Mouse (Mus musculus): ENCODE measurements at regions not wholly inside any gene's neighbourhood (a gene's known extent, or its start where the extent isn't known, plus 50 kb on each side); places are given as distances from the start of the nearest gene placed in this dataset.

DNA sequence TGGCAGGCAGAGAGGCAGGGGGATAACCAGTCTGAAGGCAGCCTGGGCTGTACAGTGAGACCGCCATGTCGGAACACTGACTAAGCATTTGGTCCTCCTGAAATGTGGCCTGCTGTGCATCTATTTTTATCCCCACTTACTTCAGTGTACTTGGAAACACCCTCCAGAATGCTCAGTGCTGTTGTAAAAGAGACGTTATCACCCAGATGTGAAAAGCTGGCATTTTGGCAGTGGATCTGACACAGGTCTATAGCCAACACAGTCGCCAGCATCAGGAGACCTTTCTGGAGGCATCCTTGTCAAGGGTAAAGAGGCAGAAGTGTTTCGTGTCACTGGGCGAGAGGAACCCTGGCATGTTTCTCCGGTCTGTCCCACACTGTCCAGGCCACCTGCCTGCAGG is 122.1 kb upstream of the Slc35f3 start:
- no peaks in the 10 kb centered on the region for H3K36me3 ChIP-seq (ENCODE audit: control insufficient read depth, insufficient read depth, low read length)
- no peaks in the 10 kb centered on the region for H3K27me3 ChIP-seq (ENCODE audit: control insufficient read depth, insufficient read depth, low read length)
- H3K4me3 ChIP-seq (ENCODE audit: low read depth, low read length): no peak overlapping the region
- no peak overlapping the region for H3K27ac ChIP-seq (ENCODE audit: insufficient read depth, low read depth, low read length)
- TF ChIP-seq CTCF (IDR thresholded peaks at IDR 0.05; ENCODE audit: extremely low read depth, insufficient read length, insufficient replicate concordance, low read depth, low read length) (no peak), POLR2A (IDR thresholded peaks at IDR 0.05; ENCODE audit: low read depth, low read length) (no peak)
- WGBS: 89% methylated on average over 7 of the region's 7 CpGs
- H3K4me1 ChIP-seq (ENCODE audit: control insufficient read depth, insufficient read depth, insufficient read length, low read length): no peaks in the 10 kb centered on the region

DNA sequence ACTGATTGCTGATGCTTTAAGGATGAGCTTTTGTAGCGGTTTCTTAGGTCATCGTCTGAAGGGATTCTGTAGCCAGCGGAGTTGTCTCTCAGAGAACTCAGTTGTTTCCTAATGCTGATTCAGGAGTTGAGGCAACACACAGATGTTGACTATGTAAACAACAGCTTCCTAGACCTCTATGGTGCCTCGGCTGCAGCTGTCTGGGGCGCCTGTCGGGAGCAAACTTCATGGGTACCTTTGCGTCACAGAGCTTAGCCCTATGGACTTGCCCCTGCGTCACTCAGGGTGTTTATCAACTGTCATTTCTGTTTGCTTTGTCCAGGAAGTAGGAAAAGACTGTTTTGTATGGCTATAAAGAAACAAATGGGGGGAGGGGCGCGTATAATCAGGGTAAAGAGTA is 120.5 kb upstream of the Slc35f3 start:
- TF ChIP-seq POLR2A (IDR thresholded peaks at IDR 0.05; ENCODE audit: low read depth, low read length): no peak
- TF ChIP-seq CTCF (IDR thresholded peaks at IDR 0.05; ENCODE audit: extremely low read depth, insufficient read length, insufficient replicate concordance, low read depth, low read length): no peak
- 43% methylated on average over 10 of the region's 10 CpGs for WGBS
- H3K27ac ChIP-seq (ENCODE audit: insufficient read depth, low read depth, low read length): no peak overlapping the region
- H3K36me3 ChIP-seq (ENCODE audit: control insufficient read depth, insufficient read depth, low read length): no peaks in the 10 kb centered on the region
- H3K4me1 ChIP-seq (ENCODE audit: control insufficient read depth, insufficient read depth, insufficient read length, low read length): no peaks in the 10 kb centered on the region
- H3K4me3 ChIP-seq (ENCODE audit: low read depth, low read length): no peak overlapping the region
- no peaks in the 10 kb centered on the region for H3K27me3 ChIP-seq (ENCODE audit: control insufficient read depth, insufficient read depth, low read length)

DNA sequence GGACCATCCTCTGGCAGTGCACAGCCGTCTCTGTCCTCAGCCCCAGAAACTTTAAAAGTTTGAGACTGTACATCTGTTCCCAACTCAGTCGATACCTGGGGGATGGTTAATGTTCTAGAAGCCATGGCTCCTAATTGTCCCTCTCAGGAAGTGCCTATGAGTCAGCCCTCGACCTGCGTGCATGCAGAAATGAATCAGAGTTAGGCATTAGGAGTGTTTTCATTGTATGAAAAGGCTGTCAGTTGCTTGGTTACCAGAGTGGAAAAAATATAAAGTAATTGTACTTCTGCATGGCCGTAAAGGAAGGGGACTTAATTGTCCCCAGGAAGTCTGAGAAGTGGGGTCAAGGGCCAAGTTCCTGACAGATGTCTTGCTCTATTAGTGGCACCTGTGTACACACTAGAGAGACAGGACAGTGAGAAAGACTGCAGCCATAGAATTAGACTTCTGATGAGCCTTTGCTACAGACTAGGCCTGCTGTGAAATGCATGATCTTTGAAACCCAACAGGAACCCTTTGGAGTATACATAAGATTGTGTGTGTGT is 109.5 kb upstream of the Slc35f3 start:
- Histone ChIP-seq H3K4me1 (ENCODE audit: control insufficient read depth, insufficient read depth, insufficient read length, low read length) (no peaks in the 10 kb centered on the region), H3K27me3 (ENCODE audit: control insufficient read depth, insufficient read depth, low read length) (no peaks in the 10 kb centered on the region), H3K27ac (ENCODE audit: insufficient read depth, low read depth, low read length) (no peak overlapping the region), H3K4me3 (ENCODE audit: low read depth, low read length) (no peak overlapping the region), H3K36me3 (ENCODE audit: control insufficient read depth, insufficient read depth, low read length) (no peaks in the 10 kb centered on the region)
- WGBS: 28% methylated on average over 5 of the region's 5 CpGs
- TF ChIP-seq POLR2A (IDR thresholded peaks at IDR 0.05; ENCODE audit: low read depth, low read length) (no peak), CTCF (IDR thresholded peaks at IDR 0.05; ENCODE audit: extremely low read depth, insufficient read length, insufficient replicate concordance, low read depth, low read length) (no peak)

DNA sequence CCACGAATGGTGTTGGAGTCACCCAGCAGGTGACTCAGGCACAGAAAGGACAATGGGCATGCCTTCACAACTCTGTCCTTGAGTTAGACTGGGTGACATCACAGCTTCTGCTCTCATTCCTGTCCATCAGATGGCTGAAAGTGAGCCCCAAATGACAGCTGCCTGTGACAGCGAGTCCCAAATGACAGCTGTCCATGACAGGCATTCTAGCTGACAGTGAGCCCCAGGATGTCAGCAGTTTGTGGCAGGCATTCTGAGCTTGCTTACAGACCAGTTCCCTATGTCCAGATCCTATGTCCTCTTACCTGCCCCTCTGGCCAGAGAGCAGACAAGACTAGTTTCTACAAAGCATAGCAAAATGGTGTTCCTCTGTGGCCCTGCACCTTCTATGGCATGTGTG is 102.7 kb upstream of the Slc35f3 start:
- Histone ChIP-seq H3K4me3 (ENCODE audit: low read depth, low read length) (no peak overlapping the region), H3K27me3 (ENCODE audit: control insufficient read depth, insufficient read depth, low read length) (no peaks in the 10 kb centered on the region), H3K36me3 (ENCODE audit: control insufficient read depth, insufficient read depth, low read length) (no peaks in the 10 kb centered on the region), H3K4me1 (ENCODE audit: control insufficient read depth, insufficient read depth, insufficient read length, low read length) (no peaks in the 10 kb centered on the region), H3K27ac (ENCODE audit: insufficient read depth, low read depth, low read length) (no peak overlapping the region)
- WGBS: 93% methylated on average over 2 of the region's 2 CpGs
- TF ChIP-seq CTCF (IDR thresholded peaks at IDR 0.05; ENCODE audit: extremely low read depth, insufficient read length, insufficient replicate concordance, low read depth, low read length) (no peak), POLR2A (IDR thresholded peaks at IDR 0.05; ENCODE audit: low read depth, low read length) (no peak)

DNA sequence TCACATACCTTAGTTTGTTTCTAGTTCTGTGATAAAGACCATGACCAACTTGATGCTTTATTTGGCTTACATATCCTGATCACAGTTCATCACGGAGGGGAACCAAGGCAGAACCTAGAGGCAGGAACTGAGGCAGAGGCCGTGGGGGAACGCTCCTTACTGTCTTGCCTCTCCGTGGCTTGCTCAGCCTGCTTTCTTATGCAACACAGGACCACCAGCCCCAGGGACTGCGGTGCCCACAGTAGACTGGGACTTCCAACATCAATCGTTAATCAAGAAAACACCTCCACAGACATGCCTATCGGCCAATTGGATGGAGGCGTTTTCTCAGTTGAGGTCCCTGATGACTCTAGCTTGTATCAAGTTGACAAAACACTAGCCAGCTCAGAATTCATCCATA is 87.8 kb upstream of the Slc35f3 start:
- no peaks in the 10 kb centered on the region for H3K27me3 ChIP-seq (ENCODE audit: control insufficient read depth, insufficient read depth, low read length)
- no peaks in the 10 kb centered on the region for H3K36me3 ChIP-seq (ENCODE audit: control insufficient read depth, insufficient read depth, low read length)
- no peak for TF ChIP-seq POLR2A (IDR thresholded peaks at IDR 0.05; ENCODE audit: low read depth, low read length)
- no peak for TF ChIP-seq CTCF (IDR thresholded peaks at IDR 0.05; ENCODE audit: extremely low read depth, insufficient read length, insufficient replicate concordance, low read depth, low read length)
- no peak overlapping the region for H3K4me3 ChIP-seq (ENCODE audit: low read depth, low read length)
- H3K4me1 ChIP-seq (ENCODE audit: control insufficient read depth, insufficient read depth, insufficient read length, low read length): no peaks in the 10 kb centered on the region
- WGBS: 83% methylated on average over 8 of the region's 8 CpGs
- H3K27ac ChIP-seq (ENCODE audit: insufficient read depth, low read depth, low read length): no peak overlapping the region

DNA sequence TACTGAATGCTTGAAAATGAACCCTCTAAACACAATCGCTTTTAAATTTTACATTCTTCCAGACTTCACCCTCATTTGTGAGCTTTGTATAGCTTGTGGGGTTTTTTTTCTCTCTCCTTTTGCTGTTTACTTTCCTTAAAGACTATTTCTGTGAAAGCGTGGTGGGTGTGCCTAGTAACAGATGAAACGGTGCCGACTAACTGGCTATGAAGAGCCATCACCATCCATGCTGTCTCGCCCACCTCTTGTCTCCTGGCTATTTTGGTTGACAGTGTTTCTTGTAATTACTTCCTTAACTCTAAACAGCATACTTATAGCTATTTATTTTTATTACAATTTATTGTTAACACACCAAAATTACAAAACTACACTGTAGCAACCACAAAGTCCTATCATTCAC is 85.6 kb upstream of the Slc35f3 start:
- WGBS: 64% methylated on average over 5 of the region's 5 CpGs
- Histone ChIP-seq H3K36me3 (ENCODE audit: control insufficient read depth, insufficient read depth, low read length) (no peaks in the 10 kb centered on the region), H3K4me3 (ENCODE audit: low read depth, low read length) (no peak overlapping the region), H3K27ac (ENCODE audit: insufficient read depth, low read depth, low read length) (no peak overlapping the region), H3K27me3 (ENCODE audit: control insufficient read depth, insufficient read depth, low read length) (no peaks in the 10 kb centered on the region), H3K4me1 (ENCODE audit: control insufficient read depth, insufficient read depth, insufficient read length, low read length) (no peaks in the 10 kb centered on the region)
- no peak for TF ChIP-seq POLR2A (IDR thresholded peaks at IDR 0.05; ENCODE audit: low read depth, low read length)
- TF ChIP-seq CTCF (IDR thresholded peaks at IDR 0.05; ENCODE audit: extremely low read depth, insufficient read length, insufficient replicate concordance, low read depth, low read length): no peak

DNA sequence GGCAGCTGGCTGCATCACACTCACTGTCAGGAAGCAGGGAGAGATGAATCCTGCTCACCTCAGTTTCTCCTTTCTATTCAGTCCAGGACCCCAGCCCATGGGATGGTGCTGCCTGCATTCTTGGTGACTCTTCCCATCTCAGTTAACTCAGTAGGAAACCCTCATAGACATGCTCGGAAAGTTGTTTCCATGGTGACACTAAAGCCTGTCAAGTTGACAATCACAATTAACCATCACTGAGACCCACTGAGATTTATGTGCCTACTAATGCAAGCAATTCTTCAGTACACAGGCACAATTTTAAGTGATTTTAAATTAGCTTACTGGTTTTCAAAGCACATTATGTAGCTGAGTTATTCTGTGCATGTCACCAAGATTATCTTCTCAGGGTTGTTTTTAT is 83.8 kb upstream of the Slc35f3 start:
- H3K36me3 ChIP-seq (ENCODE audit: control insufficient read depth, insufficient read depth, low read length): no peaks in the 10 kb centered on the region
- no peak overlapping the region for H3K4me3 ChIP-seq (ENCODE audit: low read depth, low read length)
- WGBS: 58% methylated on average over 1 of the region's 1 CpGs
- H3K27ac ChIP-seq (ENCODE audit: insufficient read depth, low read depth, low read length): no peak overlapping the region
- no peak for TF ChIP-seq CTCF (IDR thresholded peaks at IDR 0.05; ENCODE audit: extremely low read depth, insufficient read length, insufficient replicate concordance, low read depth, low read length)
- no peak for TF ChIP-seq POLR2A (IDR thresholded peaks at IDR 0.05; ENCODE audit: low read depth, low read length)
- H3K27me3 ChIP-seq (ENCODE audit: control insufficient read depth, insufficient read depth, low read length): no peaks in the 10 kb centered on the region
- no peaks in the 10 kb centered on the region for H3K4me1 ChIP-seq (ENCODE audit: control insufficient read depth, insufficient read depth, insufficient read length, low read length)
